Mouse (Mus musculus): Measurements from ENCODE around the gene Pxylp1. TPM values are rescaled to one million over a fixed set of nuclear protein-coding genes. Genes with fewer than 3 reads are reported as not detected.

Pxylp1 gene
- polyA plus RNA-seq, 1 experiment, result 40.1 TPM

DNA sequence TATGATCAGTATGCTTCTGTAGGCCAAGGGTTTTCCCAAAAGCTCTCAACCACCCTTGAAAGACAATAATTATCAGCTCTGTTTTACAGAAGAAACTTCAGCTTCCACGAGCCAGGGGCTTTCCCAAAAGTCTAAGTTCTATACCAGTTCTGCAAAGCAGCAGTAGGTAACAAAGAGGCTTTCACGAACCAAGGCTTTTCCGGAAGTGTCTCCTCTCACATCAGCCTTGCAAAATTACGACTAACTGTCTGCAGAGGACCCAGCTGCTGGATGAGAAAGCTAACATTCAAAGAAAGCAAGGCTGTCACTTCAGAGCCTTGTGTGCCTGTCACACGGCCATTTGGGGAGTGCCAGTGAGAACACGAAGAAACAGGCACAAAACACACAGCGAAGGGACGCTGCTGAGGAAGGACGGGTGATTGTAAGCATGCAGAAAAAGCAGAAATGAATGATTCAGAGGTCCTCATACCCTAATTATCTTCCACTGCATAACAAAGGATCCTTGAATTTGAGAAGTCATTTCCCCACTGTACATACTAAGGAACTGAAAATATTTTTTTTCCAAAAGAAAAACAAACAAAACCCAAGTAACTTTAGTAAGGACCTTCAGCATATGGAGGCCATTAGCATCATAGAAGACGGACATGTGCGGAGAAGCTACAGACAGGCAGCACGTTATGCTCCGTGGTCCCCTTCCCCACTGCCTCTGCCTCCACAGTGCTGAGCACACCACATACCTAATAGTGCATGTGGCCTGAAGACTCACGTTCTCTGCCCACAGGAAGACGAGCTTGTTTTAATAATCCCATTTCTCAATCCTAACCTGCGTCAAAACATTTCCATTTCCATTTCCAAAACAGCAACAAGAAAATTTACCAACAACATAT is 38.9 kb downstream of the Pxylp1 start:
- DNase-seq (ENCODE audit: low read depth), result peak; percentile 44
- no peak for TF ChIP-seq POLR2A (IDR thresholded peaks at IDR 0.05; ENCODE audit: borderline replicate concordance, extremely low read depth, insufficient read depth, insufficient read length, poor library complexity, severe bottlenecking)
- no peak for TF ChIP-seq CTCF (IDR thresholded peaks at IDR 0.05; ENCODE audit: borderline replicate concordance, extremely low read depth, insufficient read depth, insufficient read length)

DNA sequence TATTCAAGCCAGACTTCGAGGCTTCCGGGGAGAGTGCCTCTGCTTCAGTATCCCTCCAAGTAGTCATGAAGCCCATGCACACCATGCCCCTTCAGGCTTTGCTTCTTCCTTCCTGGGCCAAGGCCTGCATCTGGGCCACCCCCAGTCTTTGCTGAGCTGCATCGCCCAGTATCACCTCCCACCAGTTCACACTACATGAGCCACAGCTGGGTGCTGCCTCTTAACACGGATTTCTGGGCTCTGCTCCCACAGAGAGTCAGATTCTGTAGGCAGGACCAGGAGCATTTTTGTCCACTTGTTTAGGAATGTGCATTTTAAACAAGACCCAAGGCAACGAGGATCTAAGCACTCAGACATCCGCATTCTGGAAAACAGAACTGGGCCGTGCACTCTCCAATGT is 40.8 kb downstream of the Pxylp1 start:
- no peak for TF ChIP-seq POLR2A (IDR thresholded peaks at IDR 0.05; ENCODE audit: borderline replicate concordance, extremely low read depth, insufficient read depth, insufficient read length, poor library complexity, severe bottlenecking)
- TF ChIP-seq CTCF (IDR thresholded peaks at IDR 0.05; ENCODE audit: borderline replicate concordance, extremely low read depth, insufficient read depth, insufficient read length), result no peak
- DNase-seq (ENCODE audit: low read depth), result no peak

DNA sequence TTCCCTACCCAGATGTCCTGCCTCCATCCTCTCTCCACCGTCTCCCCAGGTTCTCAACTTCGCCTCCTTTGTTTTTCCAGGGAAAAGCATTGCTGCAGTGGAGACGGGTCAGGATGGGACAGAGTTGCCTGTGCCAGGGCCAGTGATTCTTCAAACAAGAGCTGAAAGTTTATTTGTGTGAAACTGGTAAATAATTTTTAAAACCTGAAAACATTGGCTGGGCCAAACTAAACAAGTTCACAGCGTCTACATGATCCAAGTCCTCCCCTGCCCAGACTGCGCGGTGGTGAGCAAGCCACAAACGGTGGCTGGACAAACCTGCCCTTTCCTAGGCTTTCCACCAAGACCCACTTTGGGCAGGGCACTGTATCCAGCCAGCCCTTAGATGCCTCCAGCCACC is 41.4 kb downstream of the Pxylp1 start:
- no peak for DNase-seq (ENCODE audit: low read depth)
- no peak for TF ChIP-seq CTCF (IDR thresholded peaks at IDR 0.05; ENCODE audit: borderline replicate concordance, extremely low read depth, insufficient read depth, insufficient read length)
- no peak for TF ChIP-seq POLR2A (IDR thresholded peaks at IDR 0.05; ENCODE audit: borderline replicate concordance, extremely low read depth, insufficient read depth, insufficient read length, poor library complexity, severe bottlenecking)

DNA sequence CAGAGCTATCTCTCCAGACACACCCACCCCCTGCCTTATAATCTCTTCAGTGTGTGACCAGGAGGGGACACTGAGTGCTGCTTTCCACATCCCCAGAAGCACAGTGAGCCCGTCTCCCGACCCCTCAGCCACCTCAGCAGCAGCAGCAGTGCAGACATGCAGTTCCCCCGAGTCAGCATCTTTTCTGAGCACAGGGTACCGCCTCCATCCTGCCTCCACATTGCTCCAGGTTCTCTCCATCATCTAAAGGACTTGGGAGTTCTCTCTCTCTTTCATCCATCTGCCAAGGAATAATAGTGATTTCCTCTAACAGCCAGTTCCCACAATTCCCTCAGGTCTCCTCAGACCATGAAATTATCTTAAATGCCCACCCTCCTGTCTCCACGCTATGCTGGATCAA is 43.5 kb downstream of the Pxylp1 start:
- peak; percentile 51 for DNase-seq (ENCODE audit: low read depth)

DNA sequence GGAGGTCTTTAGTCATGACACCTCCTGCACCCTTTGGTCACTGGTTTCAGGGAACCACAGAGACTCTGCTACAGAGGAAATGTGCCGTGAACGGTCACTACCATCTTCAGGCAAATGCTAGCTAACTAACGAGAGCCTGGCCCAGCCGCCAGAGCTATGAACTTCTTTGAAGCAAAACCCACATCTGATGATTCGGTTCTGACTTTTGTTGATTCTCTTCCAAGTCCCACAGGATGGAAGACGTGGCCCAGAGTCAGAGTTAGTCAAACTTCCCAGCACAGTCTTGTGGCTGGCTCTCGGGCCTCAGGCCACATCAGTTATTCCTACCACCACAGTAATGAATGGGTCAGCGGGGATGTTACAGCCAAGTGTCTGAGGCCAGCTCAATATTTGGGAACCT is 46.1 kb downstream of the Pxylp1 start:
- TF ChIP-seq POLR2A (IDR thresholded peaks at IDR 0.05; ENCODE audit: borderline replicate concordance, extremely low read depth, insufficient read depth, insufficient read length, poor library complexity, severe bottlenecking) (no peak), CTCF (IDR thresholded peaks at IDR 0.05; ENCODE audit: borderline replicate concordance, extremely low read depth, insufficient read depth, insufficient read length) (no peak)

More for the DNA sequence above, 43.5 kb downstream of the Pxylp1 start:
- TF ChIP-seq CTCF (IDR thresholded peaks at IDR 0.05; ENCODE audit: borderline replicate concordance, extremely low read depth, insufficient read depth, insufficient read length) (no peak), POLR2A (IDR thresholded peaks at IDR 0.05; ENCODE audit: borderline replicate concordance, extremely low read depth, insufficient read depth, insufficient read length, poor library complexity, severe bottlenecking) (no peak)

GRCm38 (mm10) chr9:96844798-96845209 is 47.7 kb downstream of the Pxylp1 start:
- DNase-seq (ENCODE audit: low read depth), result peak; percentile 84
- TF ChIP-seq POLR2A (IDR thresholded peaks at IDR 0.05; ENCODE audit: borderline replicate concordance, extremely low read depth, insufficient read depth, insufficient read length, poor library complexity, severe bottlenecking), result no peak
- TF ChIP-seq CTCF (IDR thresholded peaks at IDR 0.05; ENCODE audit: borderline replicate concordance, extremely low read depth, insufficient read depth, insufficient read length), result no peak

More for the DNA sequence above, 46.1 kb downstream of the Pxylp1 start:
- DNase-seq (ENCODE audit: low read depth), result no peak

GRCm38 (mm10) chr9:96839376-96839775 is 53.1 kb downstream of the Pxylp1 start:
- no peak for DNase-seq (ENCODE audit: low read depth)
- TF ChIP-seq POLR2A (IDR thresholded peaks at IDR 0.05; ENCODE audit: borderline replicate concordance, extremely low read depth, insufficient read depth, insufficient read length, poor library complexity, severe bottlenecking), result no peak
- TF ChIP-seq CTCF (IDR thresholded peaks at IDR 0.05; ENCODE audit: borderline replicate concordance, extremely low read depth, insufficient read depth, insufficient read length), result no peak

- TF ChIP-seq CTCF (IDR thresholded peaks at IDR 0.05; ENCODE audit: borderline replicate concordance, extremely low read depth, insufficient read depth, insufficient read length), result peak; percentile 71; the same call in 1 of the 2 replicates
- TF ChIP-seq POLR2A (IDR thresholded peaks at IDR 0.05; ENCODE audit: borderline replicate concordance, extremely low read depth, insufficient read depth, insufficient read length, poor library complexity, severe bottlenecking), result no peak
- DNase-seq (ENCODE audit: low read depth), result peak; percentile 75
These were observed 53.6 kb downstream of the Pxylp1 start for GRCm38 (mm10) chr9:96838864-96839263.

- TF ChIP-seq CTCF (IDR thresholded peaks at IDR 0.05; ENCODE audit: borderline replicate concordance, extremely low read depth, insufficient read depth, insufficient read length) (no peak), POLR2A (IDR thresholded peaks at IDR 0.05; ENCODE audit: borderline replicate concordance, extremely low read depth, insufficient read depth, insufficient read length, poor library complexity, severe bottlenecking) (no peak)
- DNase-seq (ENCODE audit: low read depth), result peak; percentile 80
These were observed 54.6 kb downstream of the Pxylp1 start for GRCm38 (mm10) chr9:96837781-96838420.

GRCm38 (mm10) chr9:96836984-96837383 is 55.5 kb downstream of the Pxylp1 start:
- TF ChIP-seq POLR2A (IDR thresholded peaks at IDR 0.05; ENCODE audit: borderline replicate concordance, extremely low read depth, insufficient read depth, insufficient read length, poor library complexity, severe bottlenecking), result no peak
- TF ChIP-seq CTCF (IDR thresholded peaks at IDR 0.05; ENCODE audit: borderline replicate concordance, extremely low read depth, insufficient read depth, insufficient read length), result no peak
- DNase-seq (ENCODE audit: low read depth), result peak; percentile 33

DNA sequence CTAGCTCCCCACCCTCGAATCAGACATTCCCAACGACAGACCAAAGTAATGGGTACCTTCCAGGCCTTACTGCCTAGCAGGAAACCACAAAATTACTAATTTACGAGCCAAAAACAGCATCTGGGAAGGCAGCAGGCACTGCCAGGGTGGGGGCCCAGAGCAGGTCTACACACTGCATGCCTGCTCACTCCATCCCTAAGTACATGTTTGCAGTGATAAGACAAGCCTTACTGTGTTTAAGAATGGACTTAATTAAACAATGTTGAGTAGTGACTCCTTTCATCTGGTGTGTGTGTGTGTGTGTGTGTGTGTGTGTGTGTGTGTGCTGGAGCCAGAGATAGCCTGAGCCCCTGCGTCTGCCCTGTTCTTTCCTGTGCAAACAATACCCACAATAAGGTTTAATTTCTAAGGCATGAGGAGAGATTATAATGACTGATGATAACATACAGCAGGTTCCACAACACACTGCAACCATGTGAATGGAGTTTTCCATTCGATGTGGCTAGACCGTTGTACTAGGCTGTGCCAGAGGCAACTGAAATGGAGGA is 57.0 kb downstream of the Pxylp1 start:
- no peak for TF ChIP-seq POLR2A (IDR thresholded peaks at IDR 0.05; ENCODE audit: borderline replicate concordance, extremely low read depth, insufficient read depth, insufficient read length, poor library complexity, severe bottlenecking)
- no peak for TF ChIP-seq CTCF (IDR thresholded peaks at IDR 0.05; ENCODE audit: borderline replicate concordance, extremely low read depth, insufficient read depth, insufficient read length)
- no peak for DNase-seq (ENCODE audit: low read depth)

Data from brain, embryonic 14.5 days (tissue).